Mouse (Mus musculus) natural killer cell, adult 2 months (primary cell): ENCODE data around the gene Glt1d1.
A peak's percentile ranks its signal among the peaks of the same experiment; 100 is the strongest.
"Not testable (repeated sequence)": the region's sequence is repeated elsewhere in the genome, so short reads cannot be mapped to it uniquely, and the experiment has no call there.

Experiments
- DNase-seq, 2 experiments: peaks; one replicate each; pipeline ENCODE4 v3.0.0; 2022; ENCODE audit warnings: low spot score in 2 of 2

Gene Glt1d1

GRCm38 (mm10) chr5:127699679-127700078 is 67.6 kb downstream of the Glt1d1 start:
- DNase-seq: no peak

GRCm38 (mm10) chr5:127700156-127700555 is 68.1 kb downstream of the Glt1d1 start:
- DNase-seq: no peak

GRCm38 (mm10) chr5:127703609-127704180 is 71.6 kb downstream of the Glt1d1 start:
- no peak for DNase-seq

- no peak for DNase-seq
Measured at GRCm38 (mm10) chr5:127705225-127705624, 73.2 kb downstream of the Glt1d1 start.

GRCm38 (mm10) chr5:127705976-127706375 is 73.9 kb downstream of the Glt1d1 start:
- no peak for DNase-seq

GRCm38 (mm10) chr5:127708143-127708542 is 76.1 kb downstream of the Glt1d1 start:
- DNase-seq: no peak

GRCm38 (mm10) chr5:127714783-127715704 is 83.0 kb downstream of the Glt1d1 start:
- DNase-seq: no peak

- DNase-seq: peak in 1 of 2 experiments; percentile 0
Measured at GRCm38 (mm10) chr5:127720591-127721379, 88.7 kb downstream of the Glt1d1 start.

GRCm38 (mm10) chr5:127722171-127722570 is 90.1 kb downstream of the Glt1d1 start:
- DNase-seq: not testable (repeated sequence)

- no peak for DNase-seq
Measured at GRCm38 (mm10) chr5:127730351-127730750, 98.3 kb downstream of the Glt1d1 start.

GRCm38 (mm10) chr5:127741331-127741730 is 109.3 kb downstream of the Glt1d1 start:
- DNase-seq: no peak

- not testable (repeated sequence) for DNase-seq
Measured at GRCm38 (mm10) chr5:127749540-127749939, 117.5 kb downstream of the Glt1d1 start.

- DNase-seq: no peak
Measured at GRCm38 (mm10) chr5:127751262-127751975, 119.4 kb downstream of the Glt1d1 start.

GRCm38 (mm10) chr5:127755594-127755993 is 123.5 kb downstream of the Glt1d1 start:
- DNase-seq: no peak

GRCm38 (mm10) chr5:127756011-127756410 is 123.9 kb downstream of the Glt1d1 start:
- DNase-seq: no peak

GRCm38 (mm10) chr5:127756671-127757423 is 124.8 kb downstream of the Glt1d1 start:
- no peak for DNase-seq

- DNase-seq: no peak
Measured at GRCm38 (mm10) chr5:127758576-127758975, 126.5 kb downstream of the Glt1d1 start.
